Mouse (Mus musculus) cerebellum, adult 2 months (tissue): ENCODE measurements at regions not wholly inside any gene's neighbourhood (a gene's known extent, or its start where the extent isn't known, plus 50 kb on each side); places are given as distances from the start of the nearest gene placed in this dataset.

Source experiments
- CTCF ChIP-seq: fragments of 200-500 bp; IDR thresholded peaks from 2 replicates; pipeline ENCODE4 v1.5.1; 2011; ENCODE audit warnings: low read depth, mild to moderate bottlenecking, control low read depth, low read length, moderate library complexity, borderline replicate concordance; ENCODE audit not compliant: insufficient read depth
- POLR2A ChIP-seq: fragments of 200-500 bp; IDR thresholded peaks from 2 replicates; pipeline ENCODE4 v1.6.1; 2011; ENCODE audit warnings: low read length, control low read depth, borderline replicate concordance; ENCODE audit not compliant: insufficient read depth

- TF ChIP-seq CTCF (no peak), POLR2A (no peak)
Measured at GRCm38 (mm10) chr3:58181715-58182114, 232.8 kb upstream of the Tsc22d2 start.
